Mouse (Mus musculus) forebrain, embryonic 11.5 days (tissue): ENCODE measurements around the gene Dtx3. TPM values are rescaled to one million over a fixed set of nuclear protein-coding genes. Genes with fewer than 3 reads are reported as not detected.

Experiments
- ATAC-seq: fragments of 200-750 bp; cut with Nextera tagmentation; replicated peaks from 2 replicates; pipeline ENCODE4 v1.8.0; 2017; ENCODE audit warnings: moderate TSS enrichment; ENCODE audit not compliant: low FRiP score
- DNase-seq: peaks from one replicate; pipeline ENCODE4 v3.0.0-alpha.2; 2017; ENCODE audit warnings: low spot score
- H3K27ac ChIP-seq: fragments of 300-500 bp; sonication (generic); 2 replicates; pipeline ENCODE4 v1.5.1; 2014; ENCODE audit warnings: low read depth, low read length
- H3K27me3 ChIP-seq: fragments of 300-500 bp; sonication (generic); 2 replicates; pipeline ENCODE4 v1.6.1; 2014; ENCODE audit warnings: mild to moderate bottlenecking, low read length, mixed read lengths; ENCODE audit not compliant: control insufficient read depth, insufficient read depth
- H3K36me3 ChIP-seq: fragments of 300-500 bp; sonication (generic); 2 replicates; pipeline ENCODE4 v1.6.1; 2014; ENCODE audit warnings: mild to moderate bottlenecking, low read length, moderate library complexity, mixed read lengths; ENCODE audit not compliant: control insufficient read depth, insufficient read depth
- H3K4me1 ChIP-seq: fragments of 300-500 bp; sonication (generic); replicated peaks from 2 replicates; pipeline ENCODE4 v1.6.1; 2014; ENCODE audit warnings: low read length, mixed read lengths; ENCODE audit not compliant: control insufficient read depth, insufficient read depth
- H3K4me2 ChIP-seq: fragments of 300-500 bp; sonication (generic); 2 replicates; pipeline ENCODE4 v1.6.1; 2014; ENCODE audit warnings: low read depth, mild to moderate bottlenecking, low read length, moderate library complexity, mixed read lengths; ENCODE audit not compliant: severe bottlenecking
- H3K4me3 ChIP-seq: fragments of 300-500 bp; sonication (generic); 2 replicates; pipeline ENCODE4 v1.5.1; 2014; ENCODE audit warnings: low read depth, low read length
- H3K9ac ChIP-seq: fragments of 300-500 bp; sonication (generic); 2 replicates; pipeline ENCODE4 v1.6.1; 2014; ENCODE audit warnings: low read length
- H3K9me3 ChIP-seq: fragments of 300-500 bp; sonication (generic); 2 replicates; pipeline ENCODE4 v1.6.1; 2016; ENCODE audit warnings: low read length, mixed read lengths; ENCODE audit not compliant: control insufficient read depth
- WGBS: fragments of 180-500 bp; shearing (Covaris S2); extraction: QIAGEN DNeasy Blood & Tissue Kit; methylation state at CpG from one replicate; pipeline ENCODE4 v1.1.7; 2014; 5-methylcytosine and 5-hydroxymethylcytosine counted together
- polyA plus RNA-seq: library from polyadenylated mRNA; unstranded; fragments of >200 nt; fragmentation: Nextera tagmentation; extraction: Ambion mirVana; gene quantifications from 2 replicates; pipeline ENCODE4 v1.2.1, GENCODE M21; 2014

Gene Dtx3
- polyA plus RNA-seq, 1 experiment from 2014 or later = 157 TPM

DNA sequence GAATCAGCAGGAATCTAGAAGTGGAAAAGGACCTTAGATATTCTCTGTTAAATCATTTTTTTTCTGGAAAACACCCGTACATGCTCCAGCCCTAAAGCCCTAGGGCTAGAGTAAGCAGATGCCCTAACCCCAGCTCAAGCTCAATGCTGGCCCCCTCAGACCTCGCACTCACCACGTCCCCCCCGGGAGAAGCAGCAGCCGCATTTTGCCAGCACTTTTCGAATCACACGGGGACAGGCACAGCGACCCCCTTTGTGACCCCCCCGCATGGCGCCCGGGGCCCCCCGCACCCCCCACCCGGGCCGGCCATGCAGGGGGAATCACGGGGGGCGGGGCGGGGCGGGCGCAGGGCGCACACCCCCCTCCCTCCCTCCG, 7.5 kb downstream of the Dtx3 start:
- peak overlapping the region; percentile 88 for H3K9ac ChIP-seq
- H3K27me3 ChIP-seq = no peaks in the 10 kb centered on the region
- H3K4me3 ChIP-seq = peak overlapping the region; percentile 73
- H3K27ac ChIP-seq = peak overlapping the region; percentile 76
- ATAC-seq = no peak
- 2% methylated on average over 21 of the region's 21 CpGs for WGBS
- H3K36me3 ChIP-seq = peaks cover 6% of the 10 kb centered on the region; the same call in 1 of the 2 replicates
- peak; percentile 59 for DNase-seq
- H3K4me1 ChIP-seq = peaks cover 9% of the 10 kb centered on the region
- H3K4me2 ChIP-seq = peak overlapping the region; percentile 100
- no peaks in the 10 kb centered on the region for H3K9me3 ChIP-seq

DNA sequence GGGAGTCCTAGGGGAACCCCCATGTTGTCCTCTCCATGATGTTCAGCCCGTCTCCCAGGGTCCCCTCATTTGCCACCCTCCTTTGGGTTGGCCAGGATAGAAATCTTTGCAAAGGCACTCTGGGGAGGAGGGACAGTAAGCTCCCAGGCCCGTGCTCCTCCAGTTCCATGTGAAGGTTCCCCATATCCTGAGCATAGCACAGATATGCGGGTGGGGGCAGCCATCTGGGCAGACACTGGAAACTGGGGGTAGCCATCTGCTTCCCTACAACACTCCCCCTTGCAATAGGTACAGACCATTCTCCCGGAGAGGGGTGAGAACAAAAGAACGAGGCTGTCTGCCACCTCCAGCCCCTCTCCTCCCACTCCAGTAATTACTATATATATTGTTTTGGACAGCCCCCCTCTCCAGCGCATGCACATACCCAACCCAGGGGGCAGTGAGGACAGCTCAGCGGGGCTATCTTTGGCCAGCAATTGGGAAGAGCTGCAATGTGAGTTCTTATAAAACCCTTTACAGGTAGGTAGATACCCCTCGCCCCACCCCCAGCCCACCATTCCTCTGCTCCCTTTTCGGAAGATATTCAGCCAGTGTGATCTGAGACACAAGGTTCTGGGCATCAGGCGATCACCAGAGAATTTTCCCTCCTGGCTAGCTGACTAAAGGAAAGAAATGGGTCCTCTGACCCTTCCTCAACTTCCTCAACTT, 8.0 kb downstream of the Dtx3 start:
- peak overlapping the region; percentile 100 for H3K4me2 ChIP-seq
- H3K9me3 ChIP-seq = no peaks in the 10 kb centered on the region
- H3K27me3 ChIP-seq = no peaks in the 10 kb centered on the region
- DNase-seq (peak; percentile 56), ATAC-seq (no peak)
- peaks cover 9% of the 10 kb centered on the region for H3K4me1 ChIP-seq
- peak overlapping the region; percentile 73 for H3K4me3 ChIP-seq
- peak overlapping the region; percentile 88 for H3K9ac ChIP-seq
- peaks cover 6% of the 10 kb centered on the region; the same call in 1 of the 2 replicates for H3K36me3 ChIP-seq
- H3K27ac ChIP-seq = peak overlapping the region; percentile 13; the same call in 1 of the 2 replicates
- 46% methylated on average over 10 of the region's 10 CpGs for WGBS

DNA sequence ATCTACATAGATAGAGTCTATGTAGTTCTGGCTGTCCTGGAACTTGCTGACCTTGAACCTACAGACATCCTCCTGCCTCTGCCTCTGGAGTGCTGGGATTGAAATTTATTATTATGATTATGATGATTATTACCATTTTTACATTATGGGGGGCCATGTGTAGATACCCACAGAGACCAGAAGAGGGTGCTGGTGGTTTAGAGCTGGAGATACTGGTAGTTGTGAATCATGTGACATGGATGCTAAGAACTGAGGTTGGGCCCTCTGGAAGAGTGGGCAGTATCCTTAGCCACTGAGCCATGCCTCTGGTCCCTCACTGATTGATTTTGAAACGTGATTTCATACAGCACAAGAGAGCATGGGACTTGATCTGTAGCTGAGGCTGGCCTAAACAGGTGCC, 9.1 kb downstream of the Dtx3 start:
- peaks cover 9% of the 10 kb centered on the region for H3K4me1 ChIP-seq

DNA sequence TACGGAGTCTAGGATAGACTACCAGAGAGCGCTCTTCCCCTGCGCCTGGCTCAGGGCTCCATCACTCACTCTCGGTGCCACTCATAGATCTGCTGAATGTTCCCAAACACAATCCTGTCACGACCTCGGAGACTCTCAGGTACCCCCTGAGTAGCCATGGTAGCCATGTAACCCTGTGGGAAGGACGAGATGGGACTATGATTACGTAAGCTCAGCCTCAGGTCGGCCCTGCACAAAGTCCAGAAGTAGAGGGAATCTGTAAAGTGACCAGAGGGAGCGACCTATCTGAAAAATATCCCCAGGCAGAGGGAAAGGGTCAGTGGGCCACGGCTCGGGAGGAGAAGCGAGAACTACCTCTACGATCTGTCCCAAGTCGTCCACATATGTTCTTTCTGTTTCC, 10.0 kb downstream of the Dtx3 start:
- Histone ChIP-seq H3K4me1 (peaks cover 9% of the 10 kb centered on the region), H3K27ac (no peak overlapping the region), H3K27me3 (peaks cover 9% of the 10 kb centered on the region), H3K9me3 (no peaks in the 10 kb centered on the region), H3K4me2 (no peak overlapping the region), H3K4me3 (no peak overlapping the region), H3K9ac (no peak overlapping the region), H3K36me3 (peaks cover 6% of the 10 kb centered on the region; the same call in 1 of the 2 replicates)
- WGBS = 86% methylated on average over 15 of the region's 15 CpGs
- DNase-seq (no peak), ATAC-seq (no peak)

More for the DNA sequence above, 9.1 kb downstream of the Dtx3 start:
- DNase-seq = no peak
- no peak overlapping the region for H3K27ac ChIP-seq
- peaks cover 6% of the 10 kb centered on the region; the same call in 1 of the 2 replicates for H3K36me3 ChIP-seq
- H3K27me3 ChIP-seq = no peaks in the 10 kb centered on the region
- ATAC-seq = no peak
- no peak overlapping the region for H3K4me2 ChIP-seq
- H3K9ac ChIP-seq = no peak overlapping the region
- 64% methylated on average over 1 of the region's 1 CpGs for WGBS
- H3K9me3 ChIP-seq = no peaks in the 10 kb centered on the region
- H3K4me3 ChIP-seq = no peak overlapping the region

DNA sequence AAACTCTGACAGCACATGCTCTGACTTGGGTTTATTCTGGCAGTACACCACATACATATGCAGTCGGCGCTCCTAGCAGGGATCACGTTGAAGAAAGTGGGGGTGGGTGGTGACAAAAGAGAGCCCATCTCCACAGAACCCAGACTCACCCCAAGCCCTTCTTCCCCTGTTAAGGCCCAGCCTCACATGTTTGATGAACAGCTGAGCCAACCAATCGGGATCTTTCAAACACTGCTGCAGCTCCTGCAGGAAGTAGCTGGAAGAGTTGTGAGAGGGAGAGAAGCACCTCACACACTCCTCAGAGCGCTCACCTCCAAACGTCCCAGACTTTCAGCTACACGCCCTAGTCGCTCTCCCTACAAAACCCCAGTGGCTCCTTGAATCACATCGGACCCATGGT, 10.4 kb downstream of the Dtx3 start:
- H3K36me3 ChIP-seq = peaks cover 6% of the 10 kb centered on the region; the same call in 1 of the 2 replicates
- ATAC-seq (no peak), DNase-seq (peak; percentile 47)
- WGBS = 66% methylated on average over 9 of the region's 9 CpGs
- no peak overlapping the region for H3K27ac ChIP-seq
- H3K9me3 ChIP-seq = no peaks in the 10 kb centered on the region
- no peak overlapping the region for H3K4me2 ChIP-seq
- H3K9ac ChIP-seq = no peak overlapping the region
- H3K4me3 ChIP-seq = no peak overlapping the region
- H3K4me1 ChIP-seq = peaks cover 9% of the 10 kb centered on the region
- H3K27me3 ChIP-seq = peaks cover 12% of the 10 kb centered on the region

DNA sequence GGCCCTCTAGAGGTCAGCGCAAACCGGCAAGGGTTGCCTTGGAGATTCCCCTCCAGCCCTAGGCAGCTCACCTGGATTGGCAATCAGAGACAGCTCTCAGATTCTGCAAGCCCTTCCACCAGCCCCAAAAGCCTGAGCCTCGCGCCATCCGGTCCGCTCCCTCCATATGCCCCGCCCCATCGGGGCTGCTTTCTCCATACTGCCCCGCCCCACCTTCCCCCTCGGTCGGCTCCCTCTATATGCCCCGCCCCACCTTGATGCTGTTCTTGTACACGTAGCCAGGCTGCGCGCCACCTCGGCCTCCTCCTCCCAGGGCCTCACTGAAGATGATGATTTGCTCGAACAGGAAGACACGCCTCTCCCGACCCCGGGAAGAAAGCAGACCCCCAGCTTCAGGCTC, 11.8 kb downstream of the Dtx3 start:
- ATAC-seq (no peak), DNase-seq (peak; percentile 68)
- no peaks in the 10 kb centered on the region for H3K9me3 ChIP-seq
- H3K4me2 ChIP-seq = 0 out of 2 replicates have a peak overlapping the region, but pooled peaks have one; percentile 0
- peaks cover 10% of the 10 kb centered on the region for H3K4me1 ChIP-seq
- H3K27me3 ChIP-seq = peaks cover 25% of the 10 kb centered on the region
- H3K27ac ChIP-seq = no peak overlapping the region
- no peak overlapping the region for H3K9ac ChIP-seq
- WGBS = 8% methylated on average over 20 of the region's 20 CpGs
- no peak overlapping the region for H3K4me3 ChIP-seq
- H3K36me3 ChIP-seq = peaks cover 6% of the 10 kb centered on the region; the same call in 1 of the 2 replicates

DNA sequence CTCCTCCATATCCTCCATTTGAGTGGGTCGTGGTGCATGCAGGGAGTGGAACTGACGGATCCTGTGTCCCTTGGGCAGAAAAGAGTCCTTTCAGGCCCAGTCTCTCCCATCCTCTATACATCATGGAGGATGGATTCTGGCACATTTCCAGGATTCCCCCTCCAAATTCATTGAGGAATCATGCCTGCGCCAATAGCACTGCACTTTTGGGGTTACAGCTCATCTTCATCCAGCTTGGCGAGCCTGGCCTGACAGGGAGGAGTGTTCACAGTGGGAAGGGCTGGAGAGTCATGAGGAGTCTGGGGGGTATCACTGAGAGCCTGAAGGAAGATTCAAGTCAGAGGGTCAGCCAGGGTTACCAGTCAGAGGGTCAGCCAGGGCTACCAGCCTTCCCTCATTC, 12.9 kb downstream of the Dtx3 start:
- Histone ChIP-seq H3K27ac (no peak overlapping the region), H3K4me3 (no peak overlapping the region), H3K9ac (no peak overlapping the region), H3K36me3 (peaks cover 6% of the 10 kb centered on the region; the same call in 1 of the 2 replicates), H3K9me3 (no peaks in the 10 kb centered on the region), H3K4me2 (no peak overlapping the region), H3K27me3 (peaks cover 36% of the 10 kb centered on the region), H3K4me1 (peaks cover 20% of the 10 kb centered on the region)
- ATAC-seq (no peak), DNase-seq (peak; percentile 44)
- WGBS = 87% methylated on average over 4 of the region's 4 CpGs

DNA sequence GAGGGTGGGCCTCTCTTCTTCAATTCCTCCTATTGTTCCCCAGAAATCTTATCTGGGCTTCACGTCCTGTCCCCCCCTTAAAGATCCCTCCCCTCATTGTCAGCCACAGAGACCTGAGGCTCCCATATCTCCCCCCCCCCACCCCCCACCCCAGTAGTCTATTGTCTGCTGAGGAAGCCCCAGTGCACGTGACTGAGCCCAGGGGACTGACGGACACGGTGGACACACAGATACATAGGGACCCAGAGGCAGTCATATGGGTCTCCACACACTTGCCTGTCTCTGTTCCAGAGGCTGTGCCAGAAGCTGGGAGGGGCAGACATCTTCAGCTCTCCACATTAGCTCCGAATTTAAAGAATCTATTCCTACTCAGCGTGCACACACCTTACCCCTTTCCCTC, 14.0 kb downstream of the Dtx3 start:
- peaks cover 1% of the 10 kb centered on the region; the same call in 1 of the 2 replicates for H3K36me3 ChIP-seq
- DNase-seq (no peak), ATAC-seq (no peak)
- H3K27ac ChIP-seq = no peak overlapping the region
- peaks cover 43% of the 10 kb centered on the region for H3K27me3 ChIP-seq
- H3K4me1 ChIP-seq = peaks cover 20% of the 10 kb centered on the region
- WGBS = 70% methylated on average over 6 of the region's 6 CpGs
- H3K9me3 ChIP-seq = no peaks in the 10 kb centered on the region
- H3K4me3 ChIP-seq = no peak overlapping the region
- no peak overlapping the region for H3K9ac ChIP-seq
- no peak overlapping the region for H3K4me2 ChIP-seq

DNA sequence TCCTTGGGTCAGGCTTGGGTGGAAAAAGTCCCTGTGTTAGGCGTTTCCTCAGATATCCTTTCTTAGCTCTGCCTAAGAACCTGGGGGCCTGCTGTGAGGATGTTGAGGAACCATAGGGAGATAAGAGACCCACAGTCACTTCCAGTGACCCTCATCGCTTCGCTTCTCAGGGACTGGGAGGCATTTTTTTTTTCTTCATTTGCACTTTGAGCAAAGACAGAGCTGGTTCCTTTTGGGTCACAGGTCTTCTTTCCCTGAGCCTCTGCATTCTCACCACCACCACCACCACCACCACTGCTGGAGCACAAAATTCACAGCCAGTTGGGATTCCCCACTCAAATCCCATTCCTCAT, 14.9 kb downstream of the Dtx3 start:
- H3K4me1 ChIP-seq = peaks cover 20% of the 10 kb centered on the region
- H3K4me2 ChIP-seq = no peak overlapping the region
- peaks cover 43% of the 10 kb centered on the region for H3K27me3 ChIP-seq
- 15% methylated on average over 3 of the region's 3 CpGs for WGBS
- H3K9me3 ChIP-seq = no peaks in the 10 kb centered on the region
- ATAC-seq (no peak), DNase-seq (peak; percentile 44)
- H3K9ac ChIP-seq = no peak overlapping the region
- no peak overlapping the region for H3K27ac ChIP-seq
- H3K4me3 ChIP-seq = no peak overlapping the region
- H3K36me3 ChIP-seq = no peaks in the 10 kb centered on the region
